Mouse (Mus musculus) embryo, embryonic 11.5 days (tissue): ENCODE measurements around the gene Cux1.
"Not testable (repeated sequence)": the region's sequence is repeated elsewhere in the genome, so short reads cannot be mapped to it uniquely, and the experiment has no call there.

Experiments used
- DNase-seq: peaks from one replicate; pipeline ENCODE4 v3.0.0-alpha.2; 2012; ENCODE audit warnings: low read depth, low spot score

Gene Cux1

GRCm38 (mm10) chr5:136472846-136473245 is 94.4 kb downstream of the Cux1 start:
- peak; percentile 36 for DNase-seq

DNA sequence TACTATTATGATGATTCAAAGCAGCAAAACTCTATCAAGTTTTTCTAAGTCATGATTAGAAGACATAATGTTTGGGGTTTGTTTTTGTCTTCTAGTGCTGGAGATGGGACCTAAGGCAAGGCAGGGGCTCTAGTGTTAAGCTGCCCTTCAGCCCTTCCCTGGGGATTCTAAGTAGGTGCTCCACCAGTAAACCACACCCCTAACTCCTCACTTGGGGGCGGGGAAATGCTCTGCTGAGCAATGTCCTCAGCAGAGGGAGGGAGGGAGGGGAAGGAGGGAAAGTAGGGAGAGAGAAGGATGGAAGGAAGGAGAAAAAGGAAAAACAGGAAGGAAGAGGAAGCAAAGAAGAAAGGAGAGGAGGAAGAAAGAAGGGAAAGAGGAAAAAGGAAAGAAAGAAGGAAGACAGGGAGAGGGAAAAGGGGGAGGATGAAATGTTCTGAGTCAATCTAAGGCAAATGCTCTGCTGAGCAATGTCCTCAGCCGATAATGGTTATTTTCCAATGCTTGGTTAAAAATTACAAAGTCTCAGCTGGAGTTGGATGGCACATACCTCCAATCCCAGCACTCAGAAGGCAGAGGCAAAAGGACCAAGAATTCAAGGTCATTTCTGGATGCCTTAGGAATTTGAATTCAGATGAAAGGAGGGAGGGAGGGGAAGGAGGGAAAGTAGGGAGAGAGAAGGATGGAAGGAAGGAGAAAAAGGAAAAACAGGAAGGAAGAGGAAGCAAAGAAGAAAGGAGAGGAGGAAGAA is 96.1 kb downstream of the Cux1 start:
- DNase-seq: not testable (repeated sequence)

DNA sequence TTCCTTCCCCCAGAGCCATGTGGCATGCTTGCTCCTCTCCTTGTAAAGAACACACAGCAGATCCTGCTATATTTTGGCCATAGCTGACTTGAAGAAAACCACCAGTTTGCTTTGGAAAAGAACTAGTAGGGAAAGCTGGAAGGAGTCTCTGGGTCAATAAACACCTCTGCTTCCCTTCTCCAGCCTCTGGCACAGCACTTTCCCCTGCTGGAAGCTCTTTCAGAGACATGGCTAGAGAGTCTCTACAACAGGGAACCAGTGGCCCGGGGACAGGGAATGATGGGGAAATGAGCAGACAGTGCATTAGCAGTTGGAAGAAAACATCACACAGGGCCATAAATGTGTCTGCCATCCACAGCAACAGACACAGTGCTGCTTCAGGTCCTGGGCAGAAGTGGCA is 98.0 kb downstream of the Cux1 start:
- DNase-seq: no peak

GRCm38 (mm10) chr5:136467360-136467999 is 99.8 kb downstream of the Cux1 start:
- DNase-seq: peak; percentile 57

- DNase-seq: no peak
Measured at GRCm38 (mm10) chr5:136465770-136466406, 101.4 kb downstream of the Cux1 start.

DNA sequence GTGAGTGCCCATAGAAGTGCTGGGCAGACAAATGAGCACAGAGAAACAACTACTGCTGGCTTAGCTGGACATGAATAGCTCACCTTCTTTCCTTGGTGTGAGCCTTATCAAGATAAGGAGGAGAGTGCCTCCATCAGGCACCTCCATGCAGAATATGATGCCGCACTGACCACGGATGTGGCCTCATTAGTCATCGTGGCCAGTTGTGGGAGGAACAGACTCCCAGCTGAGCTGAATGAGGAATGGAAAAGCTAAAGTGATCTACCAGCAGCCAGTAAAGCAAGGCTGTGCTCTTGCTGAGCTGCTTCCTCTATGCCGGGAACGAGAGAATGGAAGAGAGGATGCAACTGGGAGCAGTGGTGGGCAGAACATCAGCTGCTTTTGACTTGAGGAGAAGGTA is 101.9 kb downstream of the Cux1 start:
- no peak for DNase-seq

GRCm38 (mm10) chr5:136464849-136465248 is 102.4 kb downstream of the Cux1 start:
- DNase-seq: no peak

DNA sequence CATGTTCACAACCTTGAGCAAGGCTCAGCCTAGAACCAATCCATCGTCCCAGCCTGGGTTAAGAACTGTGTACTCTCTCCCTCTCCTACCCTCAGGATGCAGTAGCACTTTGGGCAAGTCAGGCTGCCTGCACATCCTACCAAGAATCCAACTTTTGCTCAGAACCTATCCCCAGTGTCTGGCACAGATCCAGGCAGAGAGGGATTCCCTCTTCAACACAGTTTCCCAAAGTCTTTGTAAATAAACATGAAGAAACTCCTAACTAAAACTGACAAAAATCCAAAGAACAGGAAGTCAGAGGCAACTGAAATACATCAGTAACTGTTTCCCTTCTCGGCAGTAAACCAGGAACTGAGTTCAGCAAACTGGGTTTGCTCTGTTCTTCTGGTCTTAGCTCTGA is 103.2 kb downstream of the Cux1 start:
- DNase-seq: no peak

DNA sequence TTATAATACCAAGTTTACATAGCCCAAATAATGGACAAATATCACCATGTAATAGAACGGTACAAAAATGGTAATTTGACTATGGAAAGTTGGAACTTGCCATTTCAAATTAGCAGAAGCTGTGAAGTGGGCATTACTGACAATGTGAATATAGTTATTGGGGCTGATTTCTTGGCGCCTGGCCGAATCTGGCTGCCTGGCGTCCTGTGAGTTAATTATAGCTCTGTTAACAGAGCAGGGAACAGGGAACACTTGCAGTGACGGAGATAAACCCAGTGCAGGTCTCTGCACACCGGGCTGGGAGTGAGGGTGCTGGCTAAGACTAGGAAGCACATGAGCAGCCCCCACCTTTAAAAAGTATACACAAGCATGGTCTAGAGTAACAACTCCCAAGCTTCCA is 104.7 kb downstream of the Cux1 start:
- DNase-seq: no peak

DNA sequence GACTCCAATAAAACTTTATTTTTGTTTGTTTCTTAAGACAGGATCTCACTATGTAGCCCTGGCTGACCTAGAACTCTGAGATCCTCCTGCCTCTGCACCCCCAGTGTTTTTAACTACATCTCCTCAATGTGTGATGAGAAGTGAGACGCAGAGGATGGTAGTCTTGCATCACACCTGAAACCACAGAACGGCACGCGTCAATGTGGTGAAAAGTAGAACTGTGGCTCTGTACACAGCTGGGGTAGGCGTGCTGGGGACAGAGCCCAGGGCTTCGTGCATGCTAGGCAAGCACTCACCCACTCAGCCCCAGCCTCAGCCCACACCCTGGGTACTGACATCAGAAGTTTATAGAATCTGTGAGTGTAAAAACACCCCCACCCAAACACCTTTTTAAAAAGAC is 107.4 kb downstream of the Cux1 start:
- no peak for DNase-seq

- no peak for DNase-seq
Measured at GRCm38 (mm10) chr5:136458893-136459499, 108.3 kb downstream of the Cux1 start.

DNA sequence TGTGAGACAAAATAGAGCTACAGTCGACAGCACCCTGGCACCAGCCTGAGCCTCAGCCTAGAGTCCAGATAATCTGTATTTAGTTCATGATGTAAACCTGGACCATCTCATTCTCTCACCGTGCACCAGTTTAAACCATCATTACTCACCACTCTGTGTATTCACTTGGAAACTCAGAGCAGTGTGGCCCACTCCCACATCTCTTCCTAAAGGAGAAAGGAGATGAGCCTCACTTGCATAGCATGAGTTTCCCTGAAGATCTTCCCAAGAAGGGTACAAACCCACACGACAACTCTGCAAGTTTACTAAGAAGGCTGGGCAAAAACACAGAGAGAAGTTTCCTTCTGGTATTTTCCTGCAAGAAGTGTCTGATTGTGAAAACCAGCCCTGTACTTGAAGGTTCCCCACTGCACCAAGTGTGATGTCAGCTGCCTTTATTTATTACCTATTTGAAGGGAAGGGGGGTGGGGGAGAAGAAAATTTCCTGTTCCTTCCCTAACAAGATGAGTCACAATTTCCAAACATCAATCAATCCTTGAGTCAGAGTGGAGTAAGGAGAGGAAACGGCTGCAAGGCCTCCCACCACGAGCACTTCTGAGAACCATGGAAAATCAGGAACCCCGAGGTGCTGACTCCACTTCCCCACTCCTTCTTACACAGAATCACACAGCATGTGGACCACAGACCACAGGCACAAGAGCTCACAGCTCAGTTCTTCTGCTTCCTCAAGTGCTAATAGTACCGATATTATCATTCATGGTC is 109.0 kb downstream of the Cux1 start:
- DNase-seq: no peak

GRCm38 (mm10) chr5:136456395-136456794 is 110.9 kb downstream of the Cux1 start:
- DNase-seq: no peak

DNA sequence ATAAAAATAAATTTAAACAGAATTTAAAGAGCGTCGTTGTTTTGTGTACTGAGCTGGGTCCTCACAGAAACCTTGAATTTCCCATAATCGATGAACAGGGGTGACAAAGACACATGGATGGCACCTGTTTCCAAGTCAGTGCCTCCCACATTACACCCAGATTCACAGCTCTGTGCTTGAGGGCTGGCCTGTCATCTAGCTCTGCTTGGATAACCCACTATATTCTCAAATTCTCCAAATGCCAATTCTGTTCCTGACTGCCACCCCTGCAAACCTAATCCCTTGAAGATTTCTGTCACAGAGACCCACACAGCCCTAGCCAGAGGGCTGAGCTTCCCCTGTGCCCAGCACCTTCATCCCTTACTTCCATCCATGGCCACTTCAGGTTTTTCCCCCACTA is 114.6 kb downstream of the Cux1 start:
- no peak for DNase-seq

DNA sequence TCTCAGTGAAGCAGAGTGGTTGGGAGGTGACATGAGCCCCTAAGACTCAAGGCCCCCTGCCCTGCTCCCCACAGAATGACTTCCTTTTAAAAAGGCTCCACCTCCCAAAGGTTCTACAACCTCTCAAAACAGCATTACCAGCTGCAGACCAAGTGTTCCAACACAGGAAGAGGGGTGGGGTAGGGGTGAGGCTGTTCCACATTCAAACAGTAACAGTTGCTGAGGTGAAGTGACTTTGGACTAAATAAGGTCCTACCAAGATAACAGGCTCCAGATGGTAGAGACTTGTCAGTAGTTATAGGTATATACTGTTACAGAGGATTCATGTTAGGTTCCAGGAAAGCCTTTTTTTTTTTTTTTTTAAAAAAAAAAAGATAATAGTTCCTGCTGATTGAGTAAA is 117.5 kb downstream of the Cux1 start:
- DNase-seq: no peak

DNA sequence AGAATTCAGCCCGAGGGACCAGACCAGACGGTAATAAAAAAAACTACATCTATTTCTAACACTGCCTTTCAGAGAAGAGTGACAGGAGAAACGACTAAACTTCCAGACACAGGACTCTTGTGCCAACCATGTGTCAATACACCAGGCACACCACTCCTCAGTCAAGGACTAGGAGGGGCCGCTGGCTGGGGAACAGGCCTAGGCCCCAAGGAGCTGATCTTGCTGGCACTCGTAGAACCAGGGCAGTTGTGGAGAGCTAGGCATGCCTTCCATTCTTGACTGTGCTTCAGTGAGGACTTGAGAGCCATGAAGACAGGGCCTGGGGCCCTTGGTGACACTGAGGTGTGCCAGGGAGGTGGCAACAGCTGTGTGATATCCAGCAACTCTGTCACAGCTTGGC is 121.3 kb downstream of the Cux1 start:
- no peak for DNase-seq

DNA sequence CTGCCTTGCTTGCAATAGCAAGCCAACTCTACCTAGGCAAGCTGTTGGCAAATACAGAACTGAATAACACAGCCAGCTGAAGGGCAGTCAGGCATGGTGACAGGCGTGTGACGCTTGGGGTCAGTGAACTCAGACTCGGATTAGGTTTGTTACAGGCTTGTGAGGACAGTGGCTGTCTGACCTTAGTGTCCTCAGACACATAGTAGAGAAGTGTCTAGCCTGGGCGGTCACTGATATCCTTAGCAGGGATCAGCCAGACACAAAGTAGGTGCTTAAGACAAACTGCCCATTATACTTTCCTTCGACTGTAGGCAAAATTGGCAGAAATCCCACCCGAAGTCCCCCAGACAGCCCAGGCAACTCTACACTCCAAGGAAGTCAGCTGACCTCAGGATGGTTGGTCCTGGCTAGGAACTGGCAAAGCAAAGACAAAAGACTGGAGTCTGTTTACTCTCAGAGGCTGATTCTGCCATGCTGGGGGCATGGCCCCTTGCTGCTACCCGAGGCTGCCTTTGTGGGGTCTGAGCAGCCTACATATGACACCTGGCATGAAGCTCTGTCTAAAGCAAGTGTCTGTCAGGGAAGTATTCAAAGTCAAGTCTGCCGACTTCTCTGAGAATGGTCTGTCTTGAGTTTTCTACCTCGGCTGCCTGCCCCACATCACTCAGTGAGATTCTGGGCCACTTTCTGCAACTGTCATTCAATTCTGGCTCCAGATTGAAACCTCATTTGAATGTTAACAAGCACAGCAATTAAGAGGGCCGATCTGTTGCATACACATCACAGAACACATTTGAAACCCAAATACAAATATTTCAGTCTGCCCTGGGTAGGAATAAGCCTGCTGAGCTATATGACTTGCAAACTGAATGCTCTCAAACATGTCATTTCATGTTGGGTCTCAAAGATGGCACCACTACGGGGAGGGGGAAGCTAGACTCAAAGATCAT is 124.8 kb downstream of the Cux1 start:
- DNase-seq: no peak

GRCm38 (mm10) chr5:136429647-136430046 is 137.6 kb downstream of the Cux1 start:
- no peak for DNase-seq

DNA sequence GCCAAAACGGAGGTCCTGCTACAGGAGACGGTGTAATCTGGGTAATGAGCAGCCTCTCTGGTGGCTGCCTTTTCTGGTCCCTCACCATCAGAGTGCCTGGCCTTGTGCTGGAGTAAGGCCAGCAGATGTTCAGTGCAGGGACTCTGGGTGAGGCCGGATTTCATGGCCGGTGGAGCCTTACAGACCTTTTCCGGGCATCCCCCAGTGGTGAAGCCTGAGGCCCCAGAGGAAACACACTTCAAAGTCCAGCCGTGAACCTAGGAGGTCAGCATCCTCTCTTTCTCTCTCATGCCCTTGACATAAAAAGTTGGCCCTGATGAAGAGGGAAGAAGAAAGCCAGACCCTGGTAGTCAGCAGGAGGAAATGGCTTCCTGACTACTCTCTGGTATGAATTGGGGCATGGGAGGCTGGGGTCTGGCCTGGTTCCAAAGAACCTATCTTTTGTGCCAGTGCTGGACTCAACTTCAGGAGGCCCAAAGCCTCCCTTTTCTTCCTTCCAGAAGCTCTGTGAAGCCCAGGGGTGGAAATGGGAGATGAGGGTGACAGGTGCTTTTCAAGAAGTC is 138.7 kb downstream of the Cux1 start:
- DNase-seq: no peak

GRCm38 (mm10) chr5:136427772-136428497 is 139.4 kb downstream of the Cux1 start:
- no peak for DNase-seq
